Mouse (Mus musculus) gastrocnemius, adult 18-20 months (tissue): ENCODE measurements at regions not wholly inside any gene's neighbourhood (a gene's known extent, or its start where the extent isn't known, plus 50 kb on each side); places are given as distances from the start of the nearest gene placed in this dataset.
A peak's percentile ranks its signal among the peaks of the same experiment; 100 is the strongest.

Source experiments
- DNase-seq: peaks from one replicate; pipeline ENCODE4 v3.0.0; 2021; ENCODE audit warnings: low spot score

- DNase-seq = no peak
These were observed 60.6 kb downstream of the Serpinb6d start for GRCm38 (mm10) chr13:33721851-33722250.

- DNase-seq = peak; percentile 67
These were observed 80.7 kb downstream of the Serpinb6e start for GRCm38 (mm10) chr13:33762293-33763125.

DNA sequence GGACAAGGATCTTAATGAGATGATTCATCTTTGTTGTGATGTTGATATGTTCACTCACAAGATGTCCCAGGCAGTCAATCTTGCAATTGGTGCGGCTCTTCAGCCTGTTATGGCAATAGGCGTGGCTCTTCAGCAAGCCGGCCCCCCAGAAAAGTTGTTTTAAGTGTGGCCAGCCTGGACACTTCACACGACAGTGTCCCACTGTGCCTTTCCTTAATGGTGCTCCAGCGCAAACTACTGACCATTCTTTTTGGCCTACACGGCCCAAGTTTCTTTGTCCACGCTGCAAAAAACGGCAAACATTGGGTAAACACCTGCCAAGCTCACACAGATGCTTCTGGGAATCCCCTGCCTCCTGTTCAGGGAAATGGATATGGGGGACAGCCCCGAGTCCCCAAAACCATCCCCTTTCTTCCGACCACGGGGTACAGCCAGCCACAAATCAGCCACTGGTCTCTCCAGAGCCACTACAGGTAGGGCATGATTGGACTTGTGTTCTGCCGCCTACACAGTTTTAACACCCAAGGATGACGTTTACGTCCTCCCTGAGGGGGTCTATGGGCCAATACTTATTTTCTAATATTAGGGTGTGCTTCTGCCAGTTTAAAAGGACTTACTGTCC is 79.8 kb downstream of the Serpinb6e start:
- DNase-seq = no peak
